Mouse (Mus musculus) brain, embryonic 18.5 days (tissue): ENCODE results near the gene Fbxl3.

Source experiments
- DNase-seq: peaks from one replicate; pipeline ENCODE4 v3.0.0-alpha.2; 2012; ENCODE audit warnings: low read depth, low spot score

Gene Fbxl3

GRCm38 (mm10) chr14:103046677-103047076 is 52.7 kb downstream of the Fbxl3 start, which contains the start of gene Acod1:
Gene Acod1, plus strand, starts transcription at chr14:103046977.
- no peak for DNase-seq

- no peak for DNase-seq
These were observed 62.4 kb downstream of the Fbxl3 start for GRCm38 (mm10) chr14:103037016-103037415.

GRCm38 (mm10) chr14:103034076-103034475 is 65.3 kb downstream of the Fbxl3 start:
- DNase-seq: no peak

DNA sequence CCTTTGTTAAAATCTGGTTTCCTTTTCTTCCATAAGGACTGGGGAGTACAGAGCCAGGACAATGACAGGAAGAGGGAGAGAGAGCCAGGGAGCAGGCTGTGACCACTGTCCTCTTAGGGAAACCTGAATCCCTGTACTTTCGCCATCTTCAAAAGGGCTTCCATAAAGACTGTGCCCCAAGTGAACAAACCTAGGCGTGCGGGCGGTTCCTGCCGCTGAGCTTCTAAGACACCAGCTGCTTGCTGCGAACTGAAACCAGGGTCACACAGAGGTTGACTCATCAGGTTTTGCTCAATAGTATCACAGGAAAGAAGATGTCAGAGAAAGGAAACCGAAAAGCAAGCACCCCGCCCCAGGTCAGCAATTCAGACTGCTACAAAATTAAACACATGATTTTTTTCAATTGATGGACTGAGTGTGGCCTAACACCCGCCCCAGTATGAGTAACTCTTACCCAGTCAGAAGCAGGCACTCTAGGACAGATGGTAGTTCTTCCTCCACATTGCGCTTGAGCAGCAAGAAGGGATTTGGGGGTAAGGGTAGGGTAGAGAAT is 66.0 kb downstream of the Fbxl3 start:
- DNase-seq: no peak
